Mouse (Mus musculus) kidney, postnatal 0 days (tissue): ENCODE measurements around the gene Pcyox1. TPM values are rescaled to one million over a fixed set of nuclear protein-coding genes. Genes with fewer than 3 reads are reported as not detected.

ENCODE experiments used
- ATAC-seq: fragments of 200-750 bp; cut with Nextera tagmentation; replicated peaks from 2 replicates; pipeline ENCODE4 v1.8.0; 2017; ENCODE audit warnings: low read depth, moderate number of reproducible peaks, moderate TSS enrichment, moderate library complexity; ENCODE audit not compliant: low FRiP score
- DNase-seq: peaks from one replicate; pipeline ENCODE4 v3.0.0-alpha.2; 2016; ENCODE audit warnings: low spot score
- H3K27ac ChIP-seq: fragments of 300-500 bp; sonication (generic); 2 replicates; pipeline ENCODE4 v1.5.1; 2014; ENCODE audit warnings: mild to moderate bottlenecking
- H3K27me3 ChIP-seq: fragments of 300-500 bp; sonication (generic); 2 replicates; pipeline ENCODE4 v1.6.1; 2014; ENCODE audit warnings: low read length, mixed read lengths; ENCODE audit not compliant: insufficient read depth
- H3K36me3 ChIP-seq: fragments of 300-500 bp; sonication (generic); 2 replicates; pipeline ENCODE4 v1.6.1; 2014; ENCODE audit warnings: low read length, mixed read lengths; ENCODE audit not compliant: insufficient read depth
- H3K4me1 ChIP-seq: fragments of 300-500 bp; sonication (generic); replicated peaks from 2 replicates; pipeline ENCODE4 v1.6.1; 2014; ENCODE audit warnings: antibody characterized with exemption, low read length, mixed read lengths; ENCODE audit not compliant: insufficient read depth
- H3K4me2 ChIP-seq: fragments of 300-500 bp; sonication (generic); 2 replicates; pipeline ENCODE4 v1.6.1; 2014; ENCODE audit warnings: mild to moderate bottlenecking, low read length, moderate library complexity, mixed read lengths
- H3K4me3 ChIP-seq: fragments of 300-500 bp; sonication (generic); replicated peaks from 2 replicates; pipeline ENCODE4 v1.5.1; 2014; ENCODE audit warnings: low read depth, low read length
- H3K9ac ChIP-seq: fragments of 300-500 bp; sonication (generic); 2 replicates; pipeline ENCODE4 v1.6.1; 2014; ENCODE audit warnings: low read depth, low read length
- H3K9me3 ChIP-seq: fragments of 300-500 bp; sonication (generic); replicated peaks from 2 replicates; pipeline ENCODE4 v1.6.1; 2016; ENCODE audit warnings: low read length, inconsistent platforms, mixed read lengths
- CTCF ChIP-seq: IDR thresholded peaks from 2 replicates; pipeline ENCODE4 v1.5.1; 2016; ENCODE audit warnings: antibody characterized with exemption, low read depth, mild to moderate bottlenecking, moderate library complexity
- WGBS: fragments of 180-500 bp; shearing (Covaris S2); extraction: QIAGEN DNeasy Blood & Tissue Kit; methylation state at CpG from one replicate; pipeline ENCODE4 v1.1.7; 2014; 5-methylcytosine and 5-hydroxymethylcytosine counted together
- polyA plus RNA-seq: library from polyadenylated mRNA; unstranded; fragments of >200 nt; fragmentation: Nextera tagmentation; extraction: Ambion mirVana; gene quantifications from 2 replicates; pipeline ENCODE4 v1.2.1, GENCODE M21; 2015

The Pcyox1 gene
- polyA plus RNA-seq, 1 experiment from 2014 or later: 110 TPM

GRCm38 (mm10) chr6:86399995-86400394 lies 3.0 kb upstream of the Pcyox1 start:
- ATAC-seq (no peak), DNase-seq (no peak)
- Histone ChIP-seq H3K36me3 (no peaks in the 10 kb centered on the region), H3K4me2 (no peak overlapping the region), H3K9me3 (no peaks in the 10 kb centered on the region), H3K27me3 (no peaks in the 10 kb centered on the region), H3K4me1 (peaks cover 16% of the 10 kb centered on the region; the same call in 1 of the 2 replicates), H3K27ac (no peak overlapping the region), H3K4me3 (no peak overlapping the region), H3K9ac (no peak overlapping the region)
- TF ChIP-seq CTCF: no peak
- WGBS: 73% methylated on average over 2 of the region's 2 CpGs

- no peak overlapping the region for H3K4me3 ChIP-seq
- WGBS: 75% methylated on average over 2 of the region's 2 CpGs
- H3K27me3 ChIP-seq: no peaks in the 10 kb centered on the region
- H3K9ac ChIP-seq: no peak overlapping the region
- TF ChIP-seq CTCF: no peak
- ATAC-seq (no peak), DNase-seq (no peak)
- H3K27ac ChIP-seq: no peak overlapping the region
- H3K4me2 ChIP-seq: no peak overlapping the region
- no peaks in the 10 kb centered on the region for H3K9me3 ChIP-seq
- H3K4me1 ChIP-seq: peaks cover 20% of the 10 kb centered on the region; the same call in 1 of the 2 replicates
- H3K36me3 ChIP-seq: no peaks in the 10 kb centered on the region
Observed at GRCm38 (mm10) chr6:86398986-86399385, 2.0 kb upstream of the Pcyox1 start.

GRCm38 (mm10) chr6:86397257-86397980 lies 465 bp upstream of the Pcyox1 start:
- peak overlapping the region; percentile 93 for H3K4me3 ChIP-seq
- ATAC-seq: peak; percentile 8
- H3K9me3 ChIP-seq: no peaks in the 10 kb centered on the region
- H3K36me3 ChIP-seq: 0 out of 2 replicates have a peak, but pooled peaks cover 1% of the 10 kb centered on the region
- DNase-seq: no peak
- peaks cover 20% of the 10 kb centered on the region; the same call in 1 of the 2 replicates for H3K4me1 ChIP-seq
- peak overlapping the region; percentile 91; the same call in 1 of the 2 replicates for H3K27ac ChIP-seq
- H3K27me3 ChIP-seq: no peaks in the 10 kb centered on the region
- H3K4me2 ChIP-seq: peak overlapping the region; percentile 85
- H3K9ac ChIP-seq: peak overlapping the region; percentile 93
- TF ChIP-seq CTCF: no peak
- WGBS: 4% methylated on average over 14 of the region's 14 CpGs

- no peaks in the 10 kb centered on the region for H3K9me3 ChIP-seq
- DNase-seq (no peak), ATAC-seq (no peak)
- H3K4me2 ChIP-seq: peak overlapping the region; percentile 85
- no peaks in the 10 kb centered on the region for H3K27me3 ChIP-seq
- peaks cover 15% of the 10 kb centered on the region; the same call in 1 of the 2 replicates for H3K36me3 ChIP-seq
- peak overlapping the region; percentile 93 for H3K4me3 ChIP-seq
- TF ChIP-seq CTCF: no peak
- H3K27ac ChIP-seq: peak overlapping the region; percentile 91
- H3K4me1 ChIP-seq: peaks cover 20% of the 10 kb centered on the region; the same call in 1 of the 2 replicates
- WGBS: 20% methylated on average over 10 of the region's 10 CpGs
- H3K9ac ChIP-seq: peak overlapping the region; percentile 93
Observed at GRCm38 (mm10) chr6:86395969-86396368, 985 bp downstream of the Pcyox1 start.

GRCm38 (mm10) chr6:86395021-86395420 lies 1.9 kb downstream of the Pcyox1 start:
- no peak overlapping the region for H3K9ac ChIP-seq
- no peak overlapping the region for H3K27ac ChIP-seq
- H3K36me3 ChIP-seq: peaks cover 24% of the 10 kb centered on the region; the same call in 1 of the 2 replicates
- peaks cover 20% of the 10 kb centered on the region; the same call in 1 of the 2 replicates for H3K4me1 ChIP-seq
- no peaks in the 10 kb centered on the region for H3K9me3 ChIP-seq
- H3K4me3 ChIP-seq: no peak overlapping the region
- ATAC-seq (no peak), DNase-seq (no peak)
- H3K4me2 ChIP-seq: no peak overlapping the region
- no peaks in the 10 kb centered on the region for H3K27me3 ChIP-seq
- WGBS: 91% methylated on average over 9 of the region's 9 CpGs
- no peak for TF ChIP-seq CTCF

- Histone ChIP-seq H3K4me1 (peaks cover 20% of the 10 kb centered on the region; the same call in 1 of the 2 replicates), H3K27me3 (no peaks in the 10 kb centered on the region), H3K9me3 (no peaks in the 10 kb centered on the region), H3K4me3 (no peak overlapping the region), H3K4me2 (no peak overlapping the region), H3K27ac (no peak overlapping the region), H3K36me3 (peaks cover 31% of the 10 kb centered on the region; the same call in 1 of the 2 replicates), H3K9ac (no peak overlapping the region)
- DNase-seq (no peak), ATAC-seq (no peak)
- WGBS: 86% methylated on average over 17 of the region's 17 CpGs
- TF ChIP-seq CTCF: no peak
Observed at GRCm38 (mm10) chr6:86394078-86394720, 2.8 kb downstream of the Pcyox1 start.
